ENCODE assay signal across 8 mouse cellular contexts in genomic region chr16:34691156-34691555, GRCm38 (mm10). TPM values are rescaled to one million over a fixed set of nuclear protein-coding genes. Genes with fewer than 3 reads are reported as not detected.
A peak's percentile ranks its signal among the peaks of the same experiment; 100 is the strongest.
DNase-seq lines count a peak whose midpoint lies in the region; ATAC-seq and TF ChIP-seq lines count a peak whose summit lies in the region.

No protein-coding gene starts in this region.

- H3K36me3 ChIP-seq in CH12.LX (replicated peaks in 1 of 2; ENCODE audit: control insufficient read depth in 1 of 2, insufficient read depth in 1 of 2, low read length in 1 of 2): peaks cover under 1 to 22% of the 10 kb centered on the region in 2 experiments
- no peaks in the 10 kb centered on the region for H3K36me3 ChIP-seq in embryonic facial prominence, embryonic 11.5 days (replicated peaks; ENCODE audit: control insufficient read depth, insufficient read depth, low read depth, low read length)
- H3K36me3 ChIP-seq in intestine, postnatal 0 days (ENCODE audit: control insufficient read depth, insufficient read depth): no peaks in the 10 kb centered on the region
- H3K36me3 ChIP-seq in midbrain, embryonic 11.5 days (ENCODE audit: control insufficient read depth, insufficient read depth, low read length): no peaks in the 10 kb centered on the region

- dilution Hi-C loops in CH12.LX (cut with MboI; ENCODE audit: extremely low pct_ligation_motif_present, extremely low pct_unique_long_range_greater_than_20kb, low sequenced_read_pairs): no loop called here

- no peak for ATAC-seq in embryonic facial prominence, embryonic 11.5 days (replicated peaks; ENCODE audit: insufficient number of reproducible peaks, low FRiP score, low TSS enrichment, low read depth)
- no peak for ATAC-seq in intestine, postnatal 0 days
- no peak for ATAC-seq in midbrain, embryonic 11.5 days (ENCODE audit: low FRiP score)

- H3K4me2 ChIP-seq in CH12.LX (ENCODE audit: insufficient read depth, low read depth, poor library complexity, severe bottlenecking): peak overlapping the region; percentile 74
- peak overlapping the region; percentile 61 for H3K4me2 ChIP-seq in embryonic facial prominence, embryonic 11.5 days (ENCODE audit: low read depth, low read length)
- H3K4me2 ChIP-seq in intestine, postnatal 0 days (replicated peaks; ENCODE audit: low read depth): peak overlapping the region; percentile 81
- H3K4me2 ChIP-seq in midbrain, embryonic 11.5 days: peak overlapping the region; percentile 60

- no peak for TF ChIP-seq CTCF in CH12.LX (conservative IDR thresholded peaks at IDR 0.05 in 1 of 2, IDR thresholded peaks at IDR 0.05 in 1 of 2; ENCODE audit: low read depth in 2 of 2, low read length in 2 of 2)
- TF ChIP-seq CTCF in intestine, postnatal 0 days (IDR thresholded peaks at IDR 0.05; ENCODE audit: low read depth): no peak

- WGBS in embryonic facial prominence, embryonic 11.5 days: 6% methylated on average over 11 of the region's 11 CpGs
- WGBS in intestine, postnatal 0 days: 11% methylated on average over 11 of the region's 11 CpGs
- 11% methylated on average over 11 of the region's 11 CpGs for WGBS in midbrain, embryonic 11.5 days

- H3K9ac ChIP-seq in CH12.LX (ENCODE audit: insufficient read depth, low read depth): peak overlapping the region; percentile 78
- H3K9ac ChIP-seq in embryonic facial prominence, embryonic 11.5 days (replicated peaks; ENCODE audit: low read length): peak overlapping the region; percentile 82
- H3K9ac ChIP-seq in intestine, postnatal 0 days (ENCODE audit: low read depth, low read length): peak overlapping the region; percentile 69
- H3K9ac ChIP-seq in midbrain, embryonic 11.5 days (ENCODE audit: low read length): peak overlapping the region; percentile 77

- H3K9me3 ChIP-seq in CH12.LX (replicated peaks; ENCODE audit: low read length): no peaks in the 10 kb centered on the region
- H3K9me3 ChIP-seq in embryonic facial prominence, embryonic 11.5 days (replicated peaks; ENCODE audit: control insufficient read depth, low read length): no peaks in the 10 kb centered on the region
- no peaks in the 10 kb centered on the region for H3K9me3 ChIP-seq in intestine, postnatal 0 days (ENCODE audit: control insufficient read depth)
- no peaks in the 10 kb centered on the region for H3K9me3 ChIP-seq in midbrain, embryonic 11.5 days (ENCODE audit: control insufficient read depth, low read length)

- TF ChIP-seq EP300 in CH12.LX (IDR thresholded peaks at IDR 0.05; ENCODE audit: low read length): no peak

- H3K4me1 ChIP-seq in CH12.LX (ENCODE audit: control insufficient read depth in 1 of 2, insufficient read depth in 2 of 2): peaks cover 3 to 20% of the 10 kb centered on the region in 2 experiments
- H3K4me1 ChIP-seq in embryonic facial prominence, embryonic 11.5 days (ENCODE audit: control insufficient read depth, insufficient read depth, low read length): no peaks in the 10 kb centered on the region
- H3K4me1 ChIP-seq in intestine, postnatal 0 days (replicated peaks; ENCODE audit: control insufficient read depth, insufficient read depth, low read length): no peaks in the 10 kb centered on the region
- H3K4me1 ChIP-seq in midbrain, embryonic 11.5 days (ENCODE audit: control insufficient read depth, insufficient read depth, low read length): peaks cover 7% of the 10 kb centered on the region; the same call in 1 of the 2 replicates

- no peak overlapping the region for H3K27ac ChIP-seq in CH12.LX (ENCODE audit: insufficient read depth, low read depth)
- peak overlapping the region; percentile 60 for H3K27ac ChIP-seq in embryonic facial prominence, embryonic 11.5 days (replicated peaks; ENCODE audit: low read depth, low read length)
- peak overlapping the region; percentile 73; the same call in 1 of the 2 replicates for H3K27ac ChIP-seq in intestine, postnatal 0 days (ENCODE audit: low read depth, low read length)
- H3K27ac ChIP-seq in midbrain, embryonic 11.5 days (ENCODE audit: low read depth, low read length): no peak overlapping the region

- peak overlapping the region; percentile 71 to 96 (median 72) for H3K4me3 ChIP-seq in CH12.LX (replicated peaks in 1 of 3; ENCODE audit: low read depth in 2 of 3, low read length in 2 of 3, poor library complexity in 1 of 3)
- peak overlapping the region; percentile 68 for H3K4me3 ChIP-seq in embryonic facial prominence, embryonic 11.5 days (ENCODE audit: low read depth, low read length)
- peak overlapping the region; percentile 61 for H3K4me3 ChIP-seq in intestine, postnatal 0 days (ENCODE audit: low read depth, low read length)
- H3K4me3 ChIP-seq in midbrain, embryonic 11.5 days (ENCODE audit: low read depth, low read length): peak overlapping the region; percentile 59

- in situ Hi-C loops in CH12.LX (cut with MboI; ENCODE audit: low pct_ligation_motif_present, low pct_unique_long_range_greater_than_20kb, low sequenced_read_pairs): no loop called here

- TF ChIP-seq RAD21 in CH12.LX (IDR thresholded peaks at IDR 0.05; ENCODE audit: low read depth, low read length): no peak

- TF ChIP-seq POLR2A in CH12.LX (IDR thresholded peaks at IDR 0.05; ENCODE audit: low read depth, low read length): no peak

- DNase-seq in embryo, embryonic 10 days (ENCODE audit: low spot score): peak; percentile 45
- DNase-seq in embryo, embryonic 9.5 days (ENCODE audit: extremely low spot score): no peak
- peak; percentile 47 for DNase-seq in CH12.LX (ENCODE audit: extremely low read depth)
- peak; percentile 22 for DNase-seq in embryonic facial prominence, embryonic 11.5 days (ENCODE audit: low spot score)
- DNase-seq in midbrain, embryonic 11.5 days (ENCODE audit: low spot score, missing footprints): peak; percentile 94
- no peak for DNase-seq in urinary bladder, adult 2 months (ENCODE audit: low spot score)
- DNase-seq in adrenal gland, postnatal 25 days: no peak

- no peaks in the 10 kb centered on the region for H3K27me3 ChIP-seq in CH12.LX (replicated peaks)
- no peaks in the 10 kb centered on the region for H3K27me3 ChIP-seq in embryonic facial prominence, embryonic 11.5 days (ENCODE audit: control insufficient read depth, insufficient read depth, low read length)
- no peaks in the 10 kb centered on the region for H3K27me3 ChIP-seq in intestine, postnatal 0 days (replicated peaks; ENCODE audit: control insufficient read depth, insufficient read depth, low read length)
- H3K27me3 ChIP-seq in midbrain, embryonic 11.5 days (ENCODE audit: control insufficient read depth, insufficient read depth, low read length): no peaks in the 10 kb centered on the region

- H3K79me2 ChIP-seq in CH12.LX (replicated peaks; ENCODE audit: control insufficient read depth, extremely low read depth, insufficient read depth, poor library complexity, severe bottlenecking): peaks cover 2% of the 10 kb centered on the region; the same call in 1 of the 2 replicates

TF ChIP-seq in CH12.LX, 34 proteins besides CTCF, POLR2A, EP300 and RAD21:
- no peak for TF ChIP-seq PAX5 (IDR thresholded peaks at IDR 0.05; ENCODE audit: low read length)
- TF ChIP-seq ZMIZ1 (IDR thresholded peaks at IDR 0.05; ENCODE audit: low read depth, low read length): no peak
- TF ChIP-seq RCOR1 (conservative IDR thresholded peaks at IDR 0.05; ENCODE audit: low read depth, low read length): no peak
- 0 out of 2 replicates have a peak, but pooled peaks have one; percentile 26 for TF ChIP-seq SIN3A (IDR thresholded peaks at IDR 0.05; ENCODE audit: low read length)
- no peak for TF ChIP-seq BHLHE40 (IDR thresholded peaks at IDR 0.05; ENCODE audit: low read depth, low read length)
- TF ChIP-seq TBP (conservative IDR thresholded peaks at IDR 0.05; ENCODE audit: low read depth, low read length): 0 out of 2 replicates have a peak, but pooled peaks have one; percentile 15
- TF ChIP-seq MAZ (IDR thresholded peaks at IDR 0.05; ENCODE audit: low read depth, low read length): no peak
- TF ChIP-seq MAFK (IDR thresholded peaks at IDR 0.05; ENCODE audit: insufficient replicate concordance, low read length): no peak
- TF ChIP-seq NELFE (IDR thresholded peaks at IDR 0.05; ENCODE audit: low read depth, low read length): no peak
- TF ChIP-seq ELF1 (IDR thresholded peaks at IDR 0.05; ENCODE audit: low read depth, low read length): no peak
- TF ChIP-seq TCF12 (IDR thresholded peaks at IDR 0.05; ENCODE audit: low read depth, low read length): no peak
TF ChIP-seq in CH12.LX: peak in this region for 2.

RNA-seq across cellular contexts. Expression of gene Ccdc14, which starts 0.7 kb away (rescaled TPM):
- total RNA-seq in CH12.LX (2012; rRNA removed): 11.6 and 12.8 TPM in 2 replicates
- total RNA-seq in CH12.LX (2014; rRNA removed): 18.5 and 20.7 TPM in 2 replicates
- 17.9 and 18.9 TPM in 2 replicates for polyA plus RNA-seq in CH12.LX (2012; ENCODE audit: insufficient read length, low read depth)
- polyA plus RNA-seq in embryonic facial prominence, embryonic 11.5 days (2014; fragmentation: Nextera tagmentation; extraction: Ambion mirVana): 11.7 and 13.4 TPM in 2 replicates
- polyA plus RNA-seq in intestine, postnatal 0 days (2015; fragmentation: Nextera tagmentation; extraction: Ambion mirVana): 1.7 and 1.8 TPM in 2 replicates
- polyA plus RNA-seq in midbrain, embryonic 11.5 days (2014; fragmentation: Nextera tagmentation; extraction: Ambion mirVana): 11.1 and 11.2 TPM in 2 replicates
- 3.6 and 3.7 TPM in 2 replicates for polyA plus RNA-seq in urinary bladder, adult 2 months (2012; rRNA removed)
- total RNA-seq in adrenal gland, postnatal 25 days (2021): 3.9 and 4.1 TPM in 2 replicates

RNA-seq across cellular contexts. Expression of gene Ropn1, which starts 41.4 kb away (rescaled TPM):
- total RNA-seq in CH12.LX (2012; rRNA removed): not detected in 2 replicates
- total RNA-seq in CH12.LX (2014; rRNA removed): not detected in 2 replicates
- polyA plus RNA-seq in CH12.LX (2012; ENCODE audit: insufficient read length, low read depth): not detected in 2 replicates
- not detected in 2 replicates for polyA plus RNA-seq in embryonic facial prominence, embryonic 11.5 days (2014; fragmentation: Nextera tagmentation; extraction: Ambion mirVana)
- not detected in 2 replicates for polyA plus RNA-seq in intestine, postnatal 0 days (2015; fragmentation: Nextera tagmentation; extraction: Ambion mirVana)
- polyA plus RNA-seq in midbrain, embryonic 11.5 days (2014; fragmentation: Nextera tagmentation; extraction: Ambion mirVana): not detected in 2 replicates
- polyA plus RNA-seq in urinary bladder, adult 2 months (2012; rRNA removed): not detected in 2 replicates
- total RNA-seq in adrenal gland, postnatal 25 days (2021): not detected in 2 replicates

RNA-seq across cellular contexts. Expression of gene Mylk, which starts 53.9 kb away (rescaled TPM):
- total RNA-seq in CH12.LX (2012; rRNA removed): 0.04 TPM in 1 of 2 replicates, not detected in the other
- not detected in 2 replicates for total RNA-seq in CH12.LX (2014; rRNA removed)
- polyA plus RNA-seq in CH12.LX (2012; ENCODE audit: insufficient read length, low read depth): 0.10 TPM in 1 of 2 replicates, not detected in the other
- polyA plus RNA-seq in embryonic facial prominence, embryonic 11.5 days (2014; fragmentation: Nextera tagmentation; extraction: Ambion mirVana): 5.8 and 7.0 TPM in 2 replicates
- 562 and 659 TPM in 2 replicates for polyA plus RNA-seq in intestine, postnatal 0 days (2015; fragmentation: Nextera tagmentation; extraction: Ambion mirVana)
- 6.9 TPM in 2 replicates for polyA plus RNA-seq in midbrain, embryonic 11.5 days (2014; fragmentation: Nextera tagmentation; extraction: Ambion mirVana)
- polyA plus RNA-seq in urinary bladder, adult 2 months (2012; rRNA removed): 2,043 and 2,359 TPM in 2 replicates
- 42.2 and 43.1 TPM in 2 replicates for total RNA-seq in adrenal gland, postnatal 25 days (2021)

Comparison
In these comparisons a context has a peak if more than half of its experiments do, and no peak if none do; other contexts are left out.
1. DNase-seq: peak in embryo, embryonic 10 days (single experiment), CH12.LX (single experiment), embryonic facial prominence, embryonic 11.5 days (single experiment) and midbrain, embryonic 11.5 days (single experiment); none in embryo, embryonic 9.5 days (single experiment), urinary bladder, adult 2 months (single experiment) and adrenal gland, postnatal 25 days (single experiment).
2. H3K27ac ChIP-seq: peak in embryonic facial prominence, embryonic 11.5 days (single experiment) and intestine, postnatal 0 days (single experiment); none in CH12.LX (single experiment) and midbrain, embryonic 11.5 days (single experiment).
3. RNA of gene Mylk, which starts 53.9 kb away (polyA plus RNA-seq): 2,043 to 2,359 TPM in urinary bladder, adult 2 months and 562 to 659 TPM in intestine, postnatal 0 days; 6.9 TPM in midbrain, embryonic 11.5 days, 5.8 to 7.0 TPM in embryonic facial prominence, embryonic 11.5 days and 0.10 TPM in CH12.LX; every median in the first group is over 10 times any median in the second.
4. Peak in every context shown above with its lines, with median percentiles within 50 percentile points of each other: H3K4me2 ChIP-seq, H3K4me3 ChIP-seq and H3K9ac ChIP-seq.